Mouse (Mus musculus): ENCODE data around the gene Atp5s. TPM values are rescaled to one million over a fixed set of nuclear protein-coding genes. Genes with fewer than 3 reads are reported as not detected.

Atp5s gene
- polyA plus RNA-seq, 1 experiment from 2014 or later, result 33.4 TPM

DNA sequence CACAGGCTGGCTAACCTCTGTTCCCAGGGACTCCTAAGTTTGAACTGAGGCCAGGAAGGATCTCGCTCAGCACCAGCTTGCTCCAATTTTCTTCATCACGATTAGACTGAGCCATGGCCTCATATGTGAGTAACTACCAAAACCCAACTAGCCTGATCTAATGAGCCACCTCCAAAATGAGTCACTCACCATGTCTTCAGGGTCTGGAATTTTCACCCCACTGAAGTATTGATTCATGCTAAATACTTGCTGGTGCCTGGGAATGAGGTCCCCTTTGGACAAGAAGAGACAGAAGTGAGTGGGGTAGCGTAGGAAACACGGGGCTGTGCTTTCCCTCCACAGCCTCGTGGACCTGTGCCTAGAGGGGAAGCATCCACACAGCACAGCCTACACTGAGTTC lies 29.2 kb downstream of the Atp5s start:
- Histone ChIP-seq H3K27ac (ENCODE audit: low read length) (no peak overlapping the region), H3K36me3 (ENCODE audit: control insufficient read depth, insufficient read depth, low read length) (no peaks in the 10 kb centered on the region), H3K9ac (ENCODE audit: low read depth, low read length) (no peak overlapping the region), H3K4me2 (ENCODE audit: low read depth, low read length) (no peak overlapping the region), H3K9me3 (ENCODE audit: control insufficient read depth, low read length) (no peaks in the 10 kb centered on the region), H3K27me3 (replicated peaks; ENCODE audit: control insufficient read depth, insufficient read depth, low read length) (no peaks in the 10 kb centered on the region), H3K4me3 (ENCODE audit: low read length) (no peak overlapping the region), H3K4me1 (ENCODE audit: control insufficient read depth, insufficient read depth, low read length) (peaks cover 18% of the 10 kb centered on the region; the same call in 1 of the 2 replicates)
- no peak for ATAC-seq
- 82% methylated on average over 5 of the region's 5 CpGs for WGBS

DNA sequence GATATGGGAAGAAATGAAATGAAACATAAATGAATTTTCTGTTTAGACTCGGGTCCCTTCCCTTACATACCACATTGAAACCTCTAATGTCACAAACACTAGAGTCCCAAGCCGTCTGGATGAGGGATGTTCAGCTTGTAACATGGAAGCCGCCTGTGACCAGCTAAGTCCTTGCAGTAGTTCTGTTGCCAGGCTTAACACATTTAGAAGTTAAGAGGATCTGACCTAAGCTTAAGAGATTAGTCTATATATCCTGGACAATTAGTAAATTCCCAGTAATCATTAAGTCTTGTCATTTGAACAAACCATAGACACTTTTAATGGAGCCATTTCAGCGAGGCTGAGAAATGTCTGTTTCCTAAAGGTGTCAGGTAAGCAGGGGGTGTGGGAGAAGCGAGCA lies 31.3 kb downstream of the Atp5s start:
- H3K9ac ChIP-seq (ENCODE audit: low read depth, low read length), result no peak overlapping the region
- H3K27me3 ChIP-seq (replicated peaks; ENCODE audit: control insufficient read depth, insufficient read depth, low read length), result no peaks in the 10 kb centered on the region
- no peak overlapping the region for H3K27ac ChIP-seq (ENCODE audit: low read length)
- ATAC-seq, result no peak
- H3K4me1 ChIP-seq (ENCODE audit: control insufficient read depth, insufficient read depth, low read length), result peaks cover 22% of the 10 kb centered on the region; the same call in 1 of the 2 replicates
- no peaks in the 10 kb centered on the region for H3K36me3 ChIP-seq (ENCODE audit: control insufficient read depth, insufficient read depth, low read length)
- H3K4me3 ChIP-seq (ENCODE audit: low read length), result no peak overlapping the region
- H3K4me2 ChIP-seq (ENCODE audit: low read depth, low read length), result no peak overlapping the region
- no peaks in the 10 kb centered on the region for H3K9me3 ChIP-seq (ENCODE audit: control insufficient read depth, low read length)
- WGBS, result 79% methylated on average over 5 of the region's 5 CpGs

GRCm38 (mm10) chr12:69757418-69758141 lies 32.8 kb downstream of the Atp5s start:
- peak overlapping the region; percentile 20 for H3K4me3 ChIP-seq (ENCODE audit: low read length)
- peaks cover 16% of the 10 kb centered on the region; the same call in 1 of the 2 replicates for H3K4me1 ChIP-seq (ENCODE audit: control insufficient read depth, insufficient read depth, low read length)
- no peaks in the 10 kb centered on the region for H3K36me3 ChIP-seq (ENCODE audit: control insufficient read depth, insufficient read depth, low read length)
- peak overlapping the region; percentile 71 for H3K27ac ChIP-seq (ENCODE audit: low read length)
- ATAC-seq, result peak; percentile 94
- peak overlapping the region; percentile 43 for H3K9ac ChIP-seq (ENCODE audit: low read depth, low read length)
- WGBS, result 7% methylated on average over 22 of the region's 22 CpGs
- no peaks in the 10 kb centered on the region for H3K9me3 ChIP-seq (ENCODE audit: control insufficient read depth, low read length)
- peak overlapping the region; percentile 44 for H3K4me2 ChIP-seq (ENCODE audit: low read depth, low read length)
- no peaks in the 10 kb centered on the region for H3K27me3 ChIP-seq (replicated peaks; ENCODE audit: control insufficient read depth, insufficient read depth, low read length)

DNA sequence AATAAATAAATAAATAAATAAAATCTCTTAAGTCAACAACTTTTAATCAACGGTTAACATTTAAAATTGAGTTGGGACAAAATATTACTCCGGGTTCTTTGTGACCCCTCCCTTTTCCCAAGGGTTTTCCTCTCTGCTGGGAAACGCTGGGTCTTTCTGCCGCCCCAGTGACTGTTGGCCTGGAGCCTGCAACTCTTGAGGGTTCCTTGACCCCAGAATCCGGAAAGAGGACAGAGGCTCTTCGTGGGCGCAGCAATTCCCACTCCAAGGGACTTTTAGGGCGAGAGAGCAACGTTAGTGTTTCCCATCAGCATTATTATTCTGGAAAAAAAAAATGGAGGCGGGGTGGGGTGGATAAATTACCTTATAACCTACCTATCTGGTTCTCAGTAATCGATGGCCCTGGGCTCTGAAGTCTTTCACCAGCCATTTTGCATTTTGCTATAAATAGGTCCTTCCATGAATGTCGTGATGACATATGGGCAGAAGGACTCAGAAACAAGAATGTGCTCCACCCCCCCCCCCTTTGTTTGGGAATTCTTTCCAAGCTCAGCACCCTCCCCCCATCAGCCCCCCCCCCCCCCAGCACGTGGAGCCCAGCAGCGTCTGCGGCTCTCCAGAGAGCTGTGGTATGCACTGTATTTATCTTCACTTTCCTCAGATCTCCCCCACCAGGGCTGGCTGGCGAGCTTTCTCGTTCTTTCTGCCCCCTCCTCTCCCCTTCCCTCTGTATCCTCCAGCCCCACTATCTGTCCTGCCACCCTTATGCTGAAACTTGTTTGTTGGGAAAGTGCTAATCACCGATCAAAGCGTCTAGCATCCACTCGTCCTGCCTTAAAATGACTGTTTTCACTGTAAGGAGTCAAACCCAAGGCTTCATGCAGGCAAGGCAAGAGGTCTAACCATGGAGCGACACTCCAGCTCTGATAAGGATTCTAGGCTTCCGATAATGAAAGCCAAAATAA lies 33.8 kb downstream of the Atp5s start:
- Histone ChIP-seq H3K27me3 (replicated peaks; ENCODE audit: control insufficient read depth, insufficient read depth, low read length) (no peaks in the 10 kb centered on the region), H3K9me3 (ENCODE audit: control insufficient read depth, low read length) (no peaks in the 10 kb centered on the region), H3K9ac (ENCODE audit: low read depth, low read length) (peak overlapping the region; percentile 44), H3K4me1 (ENCODE audit: control insufficient read depth, insufficient read depth, low read length) (peaks cover 16% of the 10 kb centered on the region; the same call in 1 of the 2 replicates), H3K27ac (ENCODE audit: low read length) (peak overlapping the region; percentile 85), H3K4me3 (ENCODE audit: low read length) (peak overlapping the region; percentile 31), H3K36me3 (ENCODE audit: control insufficient read depth, insufficient read depth, low read length) (no peaks in the 10 kb centered on the region), H3K4me2 (ENCODE audit: low read depth, low read length) (peak overlapping the region; percentile 53)
- WGBS, result 7% methylated on average over 22 of the region's 22 CpGs
- ATAC-seq, result peak; percentile 52

GRCm38 (mm10) chr12:69759267-69759885 lies 34.6 kb downstream of the Atp5s start:
- Histone ChIP-seq H3K36me3 (ENCODE audit: control insufficient read depth, insufficient read depth, low read length) (no peaks in the 10 kb centered on the region), H3K9ac (ENCODE audit: low read depth, low read length) (peak overlapping the region; percentile 44), H3K27ac (ENCODE audit: low read length) (peak overlapping the region; percentile 81), H3K4me2 (ENCODE audit: low read depth, low read length) (peak overlapping the region; percentile 53; the same call in 1 of the 2 replicates), H3K27me3 (replicated peaks; ENCODE audit: control insufficient read depth, insufficient read depth, low read length) (no peaks in the 10 kb centered on the region), H3K4me1 (ENCODE audit: control insufficient read depth, insufficient read depth, low read length) (peaks cover 16% of the 10 kb centered on the region; the same call in 1 of the 2 replicates), H3K9me3 (ENCODE audit: control insufficient read depth, low read length) (no peaks in the 10 kb centered on the region), H3K4me3 (ENCODE audit: low read length) (no peak overlapping the region)
- WGBS, result 36% methylated on average over 7 of the region's 7 CpGs
- ATAC-seq, result peak; percentile 30

DNA sequence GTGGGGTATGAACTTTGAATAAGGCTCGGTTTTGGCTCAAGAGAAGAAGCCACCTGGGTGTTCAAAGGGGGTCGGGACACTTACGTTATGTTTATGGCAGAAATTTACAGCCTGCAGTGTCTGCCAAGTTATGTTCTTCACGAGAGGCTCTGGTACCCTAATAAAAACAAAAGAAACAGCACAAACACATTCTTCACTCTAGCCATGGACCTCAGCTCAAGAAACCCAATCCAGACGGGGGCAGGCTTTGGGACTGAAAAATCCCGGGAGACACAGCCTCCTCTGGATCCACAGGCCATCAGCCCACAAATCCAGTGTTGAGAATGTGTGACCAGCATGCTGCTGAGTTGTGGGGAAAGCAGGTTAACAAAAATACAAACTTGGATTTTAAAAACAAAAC lies 35.3 kb downstream of the Atp5s start:
- no peak overlapping the region for H3K4me2 ChIP-seq (ENCODE audit: low read depth, low read length)
- H3K4me1 ChIP-seq (ENCODE audit: control insufficient read depth, insufficient read depth, low read length), result peaks cover 16% of the 10 kb centered on the region; the same call in 1 of the 2 replicates
- no peaks in the 10 kb centered on the region for H3K36me3 ChIP-seq (ENCODE audit: control insufficient read depth, insufficient read depth, low read length)
- WGBS, result 41% methylated on average over 6 of the region's 6 CpGs
- no peak overlapping the region for H3K4me3 ChIP-seq (ENCODE audit: low read length)
- no peak overlapping the region for H3K9ac ChIP-seq (ENCODE audit: low read depth, low read length)
- 0 out of 2 replicates have a peak overlapping the region, but pooled peaks have one; percentile 30 for H3K27ac ChIP-seq (ENCODE audit: low read length)
- ATAC-seq, result no peak
- no peaks in the 10 kb centered on the region for H3K27me3 ChIP-seq (replicated peaks; ENCODE audit: control insufficient read depth, insufficient read depth, low read length)
- H3K9me3 ChIP-seq (ENCODE audit: control insufficient read depth, low read length), result no peaks in the 10 kb centered on the region

GRCm38 (mm10) chr12:69760743-69761406 lies 36.1 kb downstream of the Atp5s start:
- no peak overlapping the region for H3K4me3 ChIP-seq (ENCODE audit: low read length)
- no peaks in the 10 kb centered on the region for H3K36me3 ChIP-seq (ENCODE audit: control insufficient read depth, insufficient read depth, low read length)
- H3K27ac ChIP-seq (ENCODE audit: low read length), result no peak overlapping the region
- H3K4me1 ChIP-seq (ENCODE audit: control insufficient read depth, insufficient read depth, low read length), result peaks cover 18% of the 10 kb centered on the region; the same call in 1 of the 2 replicates
- H3K27me3 ChIP-seq (replicated peaks; ENCODE audit: control insufficient read depth, insufficient read depth, low read length), result no peaks in the 10 kb centered on the region
- ATAC-seq, result no peak
- 80% methylated on average over 20 of the region's 20 CpGs for WGBS
- H3K9me3 ChIP-seq (ENCODE audit: control insufficient read depth, low read length), result no peaks in the 10 kb centered on the region
- no peak overlapping the region for H3K4me2 ChIP-seq (ENCODE audit: low read depth, low read length)
- H3K9ac ChIP-seq (ENCODE audit: low read depth, low read length), result no peak overlapping the region

GRCm38 (mm10) chr12:69761603-69762002 lies 36.9 kb downstream of the Atp5s start:
- ATAC-seq, result no peak
- Histone ChIP-seq H3K4me1 (ENCODE audit: control insufficient read depth, insufficient read depth, low read length) (peaks cover 21% of the 10 kb centered on the region; the same call in 1 of the 2 replicates), H3K36me3 (ENCODE audit: control insufficient read depth, insufficient read depth, low read length) (no peaks in the 10 kb centered on the region), H3K9ac (ENCODE audit: low read depth, low read length) (no peak overlapping the region), H3K4me3 (ENCODE audit: low read length) (no peak overlapping the region), H3K9me3 (ENCODE audit: control insufficient read depth, low read length) (no peaks in the 10 kb centered on the region), H3K4me2 (ENCODE audit: low read depth, low read length) (no peak overlapping the region), H3K27me3 (replicated peaks; ENCODE audit: control insufficient read depth, insufficient read depth, low read length) (no peaks in the 10 kb centered on the region), H3K27ac (ENCODE audit: low read length) (no peak overlapping the region)
- WGBS, result 72% methylated on average over 2 of the region's 2 CpGs

Data from intestine, embryonic 16.5 days (tissue).